Mouse (Mus musculus) midbrain, embryonic 16.5 days (tissue): Measurements from ENCODE around the gene Mea1. TPM values are rescaled to one million over a fixed set of nuclear protein-coding genes. Genes with fewer than 3 reads are reported as not detected.

Experiments used
- ATAC-seq: fragments of 200-750 bp; cut with Nextera tagmentation; 2 replicates; pipeline ENCODE4 v1.8.0; 2017; ENCODE audit warnings: moderate TSS enrichment
- H3K27ac ChIP-seq: fragments of 300-500 bp; sonication (generic); 2 replicates; pipeline ENCODE4 v1.5.1; 2014; ENCODE audit warnings: mild to moderate bottlenecking, low read length, mixed read lengths
- H3K27me3 ChIP-seq: fragments of 300-500 bp; sonication (generic); 2 replicates; pipeline ENCODE4 v1.6.1; 2014; ENCODE audit warnings: low read depth, low read length, mixed read lengths; ENCODE audit not compliant: control insufficient read depth, insufficient read depth
- H3K36me3 ChIP-seq: fragments of 300-500 bp; sonication (generic); 2 replicates; pipeline ENCODE4 v1.6.1; 2014; ENCODE audit warnings: mild to moderate bottlenecking, low read length, moderate library complexity, mixed read lengths; ENCODE audit not compliant: control insufficient read depth, insufficient read depth
- H3K4me1 ChIP-seq: fragments of 300-500 bp; sonication (generic); 2 replicates; pipeline ENCODE4 v1.6.1; 2014; ENCODE audit warnings: mild to moderate bottlenecking, low read length, mixed read lengths; ENCODE audit not compliant: control insufficient read depth, insufficient read depth
- H3K4me2 ChIP-seq: fragments of 300-500 bp; sonication (generic); 2 replicates; pipeline ENCODE4 v1.6.1; 2014; ENCODE audit warnings: mild to moderate bottlenecking, low read length, mixed read lengths
- H3K4me3 ChIP-seq: fragments of 300-500 bp; sonication (generic); 2 replicates; pipeline ENCODE4 v1.5.1; 2014; ENCODE audit warnings: low read depth, mild to moderate bottlenecking, low read length, moderate library complexity, mixed read lengths
- H3K9ac ChIP-seq: fragments of 300-500 bp; sonication (generic); 2 replicates; pipeline ENCODE4 v1.6.1; 2014; ENCODE audit warnings: low read depth, low read length, mixed read lengths
- H3K9me3 ChIP-seq: fragments of 300-500 bp; sonication (generic); replicated peaks from 2 replicates; pipeline ENCODE4 v1.6.1; 2014; ENCODE audit warnings: mild to moderate bottlenecking, low read length, mixed read lengths; ENCODE audit not compliant: control insufficient read depth, poor library complexity, severe bottlenecking
- WGBS: fragments of 180-500 bp; shearing (Covaris S2); extraction: QIAGEN DNeasy Blood & Tissue Kit; methylation state at CpG from one replicate; pipeline ENCODE4 v1.1.7; 2014; 5-methylcytosine and 5-hydroxymethylcytosine counted together
- polyA plus RNA-seq: library from polyadenylated mRNA; unstranded; fragments of >200 nt; fragmentation: Nextera tagmentation; extraction: Ambion mirVana; gene quantifications from 2 replicates; pipeline ENCODE4 v1.2.1, GENCODE M21; 2015

Mea1 gene
- polyA plus RNA-seq, 1 experiment from 2014 or later, result 318 TPM

DNA sequence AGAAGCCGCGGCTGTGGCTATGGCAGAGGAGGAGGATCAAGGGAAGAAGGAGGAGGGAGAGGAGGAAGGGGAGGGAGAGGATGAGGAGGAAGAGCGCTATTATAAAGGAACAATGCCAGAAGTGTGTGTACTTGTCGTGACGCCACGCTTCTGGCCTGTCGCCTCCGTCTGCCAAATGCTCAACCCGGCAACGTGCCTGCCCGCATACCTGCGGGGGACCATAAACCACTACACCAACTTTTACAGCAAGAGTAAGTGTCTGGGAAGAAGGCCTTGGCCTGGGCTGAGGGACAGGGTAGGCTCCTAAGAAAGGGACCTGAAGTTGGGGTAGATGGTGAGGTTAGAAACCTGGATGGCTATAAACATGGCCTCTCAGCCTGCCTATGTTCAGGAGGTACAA, 16.6 kb upstream of the Mea1 start:
- ATAC-seq, result no peak
- no peak overlapping the region for H3K27ac ChIP-seq
- no peaks in the 10 kb centered on the region for H3K9me3 ChIP-seq
- no peak overlapping the region for H3K4me3 ChIP-seq
- no peaks in the 10 kb centered on the region for H3K27me3 ChIP-seq
- H3K36me3 ChIP-seq, result peaks cover 66% of the 10 kb centered on the region
- 92% methylated on average over 12 of the region's 12 CpGs for WGBS
- no peak overlapping the region for H3K4me2 ChIP-seq
- H3K4me1 ChIP-seq, result no peaks in the 10 kb centered on the region
- H3K9ac ChIP-seq, result no peak overlapping the region

DNA sequence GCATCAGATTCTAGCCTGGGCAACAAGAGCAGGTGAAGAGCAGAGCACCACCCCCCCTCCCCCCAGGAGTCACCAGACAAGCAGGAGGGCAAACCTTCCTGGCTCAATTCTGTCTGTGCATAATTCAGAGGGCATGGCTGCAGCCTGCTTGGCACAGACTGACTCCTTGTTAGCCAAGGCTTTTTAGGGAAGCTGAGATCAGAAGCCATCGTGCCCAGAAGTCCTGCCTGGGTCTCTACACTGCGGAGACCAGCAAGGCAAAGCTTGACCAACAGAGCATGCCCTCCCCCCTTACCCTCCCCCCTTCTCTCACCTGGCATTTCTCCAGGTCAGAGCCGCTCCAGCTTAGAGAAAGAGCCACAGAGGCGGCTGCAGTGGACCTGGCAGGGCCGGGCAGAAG, 15.9 kb upstream of the Mea1 start:
- no peaks in the 10 kb centered on the region for H3K9me3 ChIP-seq
- no peak overlapping the region for H3K9ac ChIP-seq
- no peaks in the 10 kb centered on the region for H3K4me1 ChIP-seq
- WGBS, result 95% methylated on average over 5 of the region's 5 CpGs
- H3K4me3 ChIP-seq, result no peak overlapping the region
- no peak for ATAC-seq
- peaks cover 63% of the 10 kb centered on the region for H3K36me3 ChIP-seq
- no peak overlapping the region for H3K27ac ChIP-seq
- H3K27me3 ChIP-seq, result no peaks in the 10 kb centered on the region
- H3K4me2 ChIP-seq, result no peak overlapping the region

DNA sequence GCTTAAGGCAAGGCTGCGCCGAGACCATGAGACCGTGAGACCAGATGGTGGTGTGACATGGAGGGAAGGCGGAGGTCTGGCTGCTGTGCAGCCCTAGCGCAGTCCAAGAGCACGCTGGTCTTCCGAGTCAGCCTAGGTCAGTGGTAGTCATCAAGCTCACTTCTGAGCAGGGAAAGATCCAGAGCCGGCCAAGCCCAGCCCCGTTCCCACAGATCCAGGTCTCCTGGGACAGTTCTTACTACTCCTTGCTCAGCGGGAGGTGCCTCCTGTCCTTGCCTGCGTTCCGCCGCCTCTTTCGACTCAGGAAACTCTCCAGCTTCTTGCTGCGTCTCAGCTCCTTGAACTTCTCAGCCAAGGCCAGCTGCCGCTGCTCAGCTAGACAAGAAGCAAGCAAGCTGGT, 10.9 kb upstream of the Mea1 start:
- ATAC-seq, result no peak
- H3K27me3 ChIP-seq, result no peaks in the 10 kb centered on the region
- peaks cover 46% of the 10 kb centered on the region for H3K36me3 ChIP-seq
- no peak overlapping the region for H3K27ac ChIP-seq
- peaks cover under 1% of the 10 kb centered on the region for H3K4me1 ChIP-seq
- H3K4me2 ChIP-seq, result no peak overlapping the region
- no peak overlapping the region for H3K4me3 ChIP-seq
- 95% methylated on average over 16 of the region's 16 CpGs for WGBS
- H3K9me3 ChIP-seq, result no peaks in the 10 kb centered on the region
- H3K9ac ChIP-seq, result no peak overlapping the region

DNA sequence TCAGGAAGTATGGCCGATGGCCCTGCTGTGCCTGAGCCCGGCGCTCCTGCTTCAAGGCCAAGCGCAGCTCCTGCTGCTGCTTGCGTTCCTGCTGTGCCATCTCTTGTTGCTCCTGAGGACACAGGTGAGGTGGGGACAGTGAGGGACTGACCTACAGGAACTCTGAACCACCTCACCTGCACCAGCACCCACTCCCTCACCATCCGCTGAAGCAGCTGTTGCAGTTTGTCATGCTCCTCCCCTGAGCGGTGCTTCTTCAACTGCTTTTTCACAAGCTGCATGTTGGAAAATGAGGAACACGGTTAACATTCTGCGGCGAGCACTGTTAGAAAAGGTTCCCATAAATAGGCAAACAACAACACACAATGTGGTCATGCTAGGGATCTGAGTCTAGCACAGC, 8.7 kb upstream of the Mea1 start:
- Histone ChIP-seq H3K9ac (no peak overlapping the region), H3K27me3 (no peaks in the 10 kb centered on the region), H3K9me3 (no peaks in the 10 kb centered on the region), H3K27ac (no peak overlapping the region), H3K36me3 (peaks cover 31% of the 10 kb centered on the region), H3K4me1 (peaks cover 18% of the 10 kb centered on the region), H3K4me3 (no peak overlapping the region), H3K4me2 (no peak overlapping the region)
- no peak for ATAC-seq
- WGBS, result 98% methylated on average over 10 of the region's 10 CpGs

DNA sequence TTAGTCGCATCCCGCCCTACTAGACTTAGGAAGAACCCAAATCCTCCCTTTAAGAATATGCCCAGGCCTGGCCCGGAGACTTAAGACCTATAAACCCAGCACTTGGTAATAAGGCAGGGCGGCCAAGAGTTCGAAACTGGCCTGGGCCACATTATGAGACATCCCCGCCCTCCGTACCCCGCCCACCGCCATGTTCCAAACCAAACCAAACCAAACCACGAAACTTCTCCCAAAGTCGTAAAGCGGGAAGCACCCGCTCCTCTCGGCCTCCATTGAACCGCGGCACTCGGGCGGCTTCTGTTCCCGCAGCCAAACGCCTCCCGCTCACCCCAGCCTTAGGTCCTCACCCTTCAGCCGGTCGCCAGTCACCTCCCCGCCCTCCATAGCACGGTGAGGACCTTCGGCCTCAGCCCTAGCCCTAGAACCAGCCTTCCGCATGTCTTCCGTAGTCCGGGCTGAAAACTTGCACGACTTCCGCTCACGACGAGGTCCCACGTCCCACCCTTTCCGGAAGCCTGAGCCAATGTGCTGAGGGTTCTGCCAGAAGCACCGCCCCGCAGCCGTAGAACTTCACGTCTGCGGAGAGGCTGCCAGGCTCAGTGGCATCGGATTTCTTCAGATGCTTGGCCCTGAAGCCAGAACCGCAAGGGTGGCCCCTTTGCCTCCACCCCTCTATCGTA, 4.6 kb upstream of the Mea1 start, which contains the start of gene Rrp36:
TSS of gene Rrp36 (minus strand) at position 503 of the 680 bp plus-strand sequence.
- no peaks in the 10 kb centered on the region for H3K27me3 ChIP-seq

DNA sequence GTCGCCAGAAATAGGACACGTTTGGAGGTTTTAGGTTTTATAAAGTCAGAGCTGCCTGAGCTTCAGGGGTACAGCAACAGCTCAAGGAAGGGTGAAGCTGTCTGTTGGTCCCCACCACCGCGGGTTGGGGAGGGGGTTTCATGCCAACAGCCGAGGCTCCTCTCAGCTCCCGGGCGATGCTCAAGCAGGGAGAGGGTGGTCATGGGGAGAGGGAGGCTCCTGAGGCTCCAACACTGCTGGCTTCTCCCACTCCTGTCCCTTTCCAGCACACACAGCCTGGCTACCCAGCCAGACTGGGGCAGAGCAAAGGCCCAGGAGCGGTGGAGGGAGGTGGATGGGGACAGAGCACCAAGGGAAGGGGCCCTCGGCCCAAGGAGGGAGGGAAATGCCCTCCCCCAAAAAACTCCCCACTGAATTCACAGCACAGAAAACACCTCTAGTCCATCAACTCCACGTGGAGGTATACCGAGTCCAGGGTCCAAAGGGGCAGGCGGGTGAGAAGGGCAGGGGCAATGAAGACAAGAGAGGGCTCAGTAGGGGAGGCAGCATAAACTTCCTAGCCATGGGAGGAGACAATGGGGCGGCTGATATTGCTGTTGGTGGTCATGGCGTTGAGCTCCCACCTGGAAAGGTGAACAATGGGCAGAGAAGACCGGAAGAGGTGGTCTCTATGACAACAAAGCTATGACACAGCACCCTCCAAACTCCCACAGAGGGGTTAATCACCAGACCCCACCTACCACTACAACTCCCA, 3.9 kb upstream of the Mea1 start:
- WGBS, result 17% methylated on average over 14 of the region's 15 CpGs
- Histone ChIP-seq H3K4me1 (peaks cover 32% of the 10 kb centered on the region), H3K4me3 (peak overlapping the region; percentile 88), H3K27me3 (no peaks in the 10 kb centered on the region), H3K27ac (peak overlapping the region; percentile 72), H3K4me2 (peak overlapping the region; percentile 89), H3K9me3 (no peaks in the 10 kb centered on the region), H3K9ac (peak overlapping the region; percentile 60), H3K36me3 (peaks cover 27% of the 10 kb centered on the region)
- ATAC-seq, result peak; percentile 46

More for the DNA sequence above, 4.6 kb upstream of the Mea1 start, which contains the start of gene Rrp36:
- peaks cover 25% of the 10 kb centered on the region for H3K4me1 ChIP-seq
- H3K4me2 ChIP-seq, result peak within 1 kb of the TSS; percentile 89
- H3K4me3 ChIP-seq, result peak within 1 kb of the TSS; percentile 88
- ATAC-seq, result peak; percentile 91
- peak within 1 kb of the TSS; percentile 72 for H3K27ac ChIP-seq
- WGBS, result under 1% methylated on average over 43 of the region's 43 CpGs
- H3K9me3 ChIP-seq, result no peaks in the 10 kb centered on the region
- H3K36me3 ChIP-seq, result peaks cover 34% of the 10 kb centered on the region
- peak within 1 kb of the TSS; percentile 69 for H3K9ac ChIP-seq

DNA sequence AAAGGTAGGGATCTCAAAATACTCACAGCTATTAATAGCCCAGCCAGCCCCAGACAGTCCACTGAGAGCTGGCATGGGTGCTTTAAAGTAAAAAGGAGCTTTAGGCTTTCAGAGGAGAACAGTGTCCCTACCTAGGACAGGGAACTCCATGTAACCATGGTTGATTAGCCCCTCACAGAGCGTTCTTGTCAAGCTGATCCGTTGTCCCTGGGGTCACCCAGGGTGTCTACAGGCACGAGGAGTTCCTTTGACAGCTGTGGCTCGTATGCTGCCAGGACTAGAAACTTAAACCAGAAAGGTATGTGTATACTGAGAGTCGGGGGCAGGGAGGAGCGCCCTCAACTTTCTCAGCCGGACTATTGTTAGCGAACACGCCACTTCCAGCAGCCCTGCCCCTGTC, 318 bp downstream of the Mea1 start:
- no peak overlapping the region for H3K4me3 ChIP-seq
- H3K27ac ChIP-seq, result no peak overlapping the region
- WGBS, result 66% methylated on average over 9 of the region's 9 CpGs
- H3K9me3 ChIP-seq, result no peaks in the 10 kb centered on the region
- ATAC-seq, result no peak
- H3K4me1 ChIP-seq, result peaks cover 32% of the 10 kb centered on the region
- no peak overlapping the region for H3K9ac ChIP-seq
- H3K27me3 ChIP-seq, result no peaks in the 10 kb centered on the region
- peaks cover 31% of the 10 kb centered on the region for H3K36me3 ChIP-seq
- H3K4me2 ChIP-seq, result peak overlapping the region; percentile 77; the same call in 1 of the 2 replicates

DNA sequence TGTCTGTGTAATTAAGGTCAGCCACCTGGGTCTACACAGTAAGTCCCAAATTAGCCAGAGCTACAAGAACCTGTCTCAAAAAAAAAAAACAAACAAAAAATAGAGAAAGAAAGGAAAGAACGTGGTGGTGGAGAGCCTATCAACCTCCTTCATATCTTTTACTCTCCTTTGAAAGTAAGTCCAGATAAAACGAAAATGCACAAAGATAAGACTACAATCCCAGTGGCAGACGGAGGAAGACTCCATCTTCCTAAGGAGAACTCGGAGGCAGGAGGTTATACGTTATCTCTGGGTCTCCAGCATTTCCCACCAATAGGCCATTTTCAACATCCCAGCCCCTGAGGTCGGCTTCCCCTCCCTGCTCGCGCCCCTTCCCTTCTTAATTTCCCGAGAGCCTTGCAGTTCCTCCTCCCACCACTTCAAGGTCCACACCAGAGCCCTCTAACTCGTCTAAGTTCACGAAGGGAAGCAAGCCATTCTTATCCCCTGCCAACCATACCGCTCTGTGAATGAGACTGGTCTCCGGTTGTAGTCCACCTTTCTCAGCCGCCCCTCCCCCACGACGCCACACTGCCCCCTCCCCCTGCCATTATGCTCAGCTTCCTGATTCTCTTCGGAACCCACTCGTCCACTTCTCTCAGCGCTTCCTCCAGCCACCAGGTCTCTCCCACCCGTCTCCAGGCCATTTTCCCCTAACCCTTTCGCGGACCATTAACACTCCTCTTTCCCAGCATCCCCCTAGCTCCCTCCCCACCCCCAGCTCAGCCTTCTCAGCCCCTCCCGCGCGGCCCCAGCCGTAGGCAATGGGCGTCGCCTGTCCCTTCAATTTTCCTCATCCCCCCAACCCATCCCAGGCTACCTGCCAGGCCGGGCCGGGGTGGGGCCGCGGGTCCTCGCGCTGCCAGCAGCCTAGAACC, 1.5 kb downstream of the Mea1 start:
- H3K4me2 ChIP-seq, result peak overlapping the region; percentile 77
- H3K36me3 ChIP-seq, result peaks cover 32% of the 10 kb centered on the region
- no peaks in the 10 kb centered on the region for H3K9me3 ChIP-seq
- no peaks in the 10 kb centered on the region for H3K27me3 ChIP-seq
- peaks cover 25% of the 10 kb centered on the region for H3K4me1 ChIP-seq
- peak; percentile 60 for ATAC-seq
- WGBS, result 1% methylated on average over 34 of the region's 34 CpGs
- H3K9ac ChIP-seq, result peak overlapping the region; percentile 82
- H3K4me3 ChIP-seq, result peak overlapping the region; percentile 75
- H3K27ac ChIP-seq, result peak overlapping the region; percentile 88
